Mouse (Mus musculus) forebrain, embryonic 10.5 days (tissue): ENCODE data around the gene Btbd9. TPM values are rescaled to one million over a fixed set of nuclear protein-coding genes. Genes with fewer than 3 reads are reported as not detected.
A peak's percentile ranks its signal among the peaks of the same experiment; 100 is the strongest.

Experiments
- DNase-seq: peaks from one replicate; pipeline ENCODE4 v3.0.0-alpha.2; 2017; ENCODE audit warnings: low spot score; ENCODE audit errors: extremely low spot score
- H3K27ac ChIP-seq: fragments of 300-500 bp; sonication (generic); 2 replicates; pipeline ENCODE4 v1.5.1; 2016; ENCODE audit warnings: mild to moderate bottlenecking
- H3K27me3 ChIP-seq: fragments of 300-500 bp; sonication (generic); 2 replicates; pipeline ENCODE4 v1.6.1; 2016; ENCODE audit warnings: mild to moderate bottlenecking; ENCODE audit not compliant: poor library complexity, severe bottlenecking
- H3K36me3 ChIP-seq: fragments of 300-500 bp; sonication (generic); replicated peaks from 2 replicates; pipeline ENCODE4 v1.6.1; 2016; ENCODE audit warnings: mild to moderate bottlenecking, moderate library complexity
- H3K4me1 ChIP-seq: fragments of 300-500 bp; sonication (generic); 2 replicates; pipeline ENCODE4 v1.6.1; 2016
- H3K4me3 ChIP-seq: fragments of 300-500 bp; sonication (generic); 2 replicates; pipeline ENCODE4 v1.5.1; 2016; ENCODE audit warnings: mild to moderate bottlenecking, moderate library complexity
- H3K9me3 ChIP-seq: fragments of 300-500 bp; sonication (generic); 2 replicates; pipeline ENCODE4 v1.6.1; 2016; ENCODE audit warnings: mild to moderate bottlenecking, moderate library complexity
- WGBS: fragments of 180-500 bp; shearing (Covaris S2); methylation state at CpG from one replicate; pipeline ENCODE4 v1.1.7; 2016; 5-methylcytosine and 5-hydroxymethylcytosine counted together
- polyA plus RNA-seq: library from polyadenylated mRNA; unstranded; fragments of >200 nt; fragmentation: Nextera tagmentation; extraction: Ambion mirVana; gene quantifications from 2 replicates; pipeline ENCODE4 v1.2.1, GENCODE M21; 2016

Gene Btbd9
- polyA plus RNA-seq, 1 experiment from 2014 or later = 57.8 TPM

DNA sequence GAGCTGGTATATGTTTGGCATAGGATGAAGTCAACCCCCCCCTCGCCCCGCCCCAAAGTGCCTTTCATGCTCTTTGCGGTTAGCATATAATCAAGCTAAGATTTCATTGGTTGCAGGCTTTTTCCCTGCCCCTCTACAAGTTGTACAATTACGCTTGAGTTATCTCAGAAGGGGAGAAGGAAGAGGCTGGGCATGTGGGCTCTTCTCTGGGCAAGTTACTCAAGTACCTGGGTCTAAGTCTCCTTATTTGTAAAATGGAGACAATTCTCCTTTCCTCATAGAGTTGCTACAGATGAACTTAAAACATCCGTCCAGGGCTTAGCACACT, 33.7 kb upstream of the Btbd9 start:
- WGBS = 97% methylated on average over 5 of the region's 5 CpGs
- H3K27ac ChIP-seq = no peak overlapping the region
- no peak for DNase-seq
- peaks cover 21% of the 10 kb centered on the region for H3K36me3 ChIP-seq
- H3K4me3 ChIP-seq = no peak overlapping the region
- H3K27me3 ChIP-seq = no peaks in the 10 kb centered on the region
- H3K9me3 ChIP-seq = no peaks in the 10 kb centered on the region
- H3K4me1 ChIP-seq = peaks cover 46% of the 10 kb centered on the region

- Histone ChIP-seq H3K4me1 (peaks cover 46% of the 10 kb centered on the region), H3K27me3 (no peaks in the 10 kb centered on the region), H3K4me3 (no peak overlapping the region), H3K9me3 (no peaks in the 10 kb centered on the region), H3K27ac (no peak overlapping the region), H3K36me3 (peaks cover 21% of the 10 kb centered on the region)
- WGBS = 94% methylated on average over 16 of the region's 16 CpGs
- no peak for DNase-seq
These were observed 33.2 kb upstream of the Btbd9 start for GRCm38 (mm10) chr17:30609305-30609979.

GRCm38 (mm10) chr17:30607909-30608495, 31.7 kb upstream of the Btbd9 start:
- peak overlapping the region; percentile 82 for H3K27ac ChIP-seq

DNA sequence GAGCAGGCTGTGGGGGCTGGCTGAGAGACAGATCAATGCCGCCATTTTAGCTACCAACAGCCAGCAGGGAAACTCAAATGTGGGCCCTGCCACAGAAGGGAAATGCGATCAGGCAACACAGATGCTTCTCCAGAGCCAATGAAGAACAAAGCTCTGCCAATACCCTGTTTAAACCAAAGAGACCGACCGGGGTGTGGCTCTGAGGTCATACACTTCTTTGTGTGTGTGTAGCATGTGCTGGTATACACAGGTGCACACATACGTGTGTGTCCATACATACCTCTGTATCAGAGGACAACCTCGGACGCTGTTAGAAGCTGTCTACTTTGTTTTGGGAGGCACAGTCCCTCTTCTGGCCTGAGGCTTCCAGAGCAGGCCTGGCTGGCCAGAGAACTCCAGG, 31.0 kb upstream of the Btbd9 start:
- WGBS = 89% methylated on average over 7 of the region's 7 CpGs
- 0 out of 2 replicates have a peak overlapping the region, but pooled peaks have one; percentile 7 for H3K4me3 ChIP-seq
- no peaks in the 10 kb centered on the region for H3K9me3 ChIP-seq
- peak overlapping the region; percentile 82 for H3K27ac ChIP-seq
- DNase-seq = no peak
- peaks cover 42% of the 10 kb centered on the region for H3K36me3 ChIP-seq
- peaks cover 46% of the 10 kb centered on the region for H3K4me1 ChIP-seq
- no peaks in the 10 kb centered on the region for H3K27me3 ChIP-seq

More at GRCm38 (mm10) chr17:30607909-30608495, 31.7 kb upstream of the Btbd9 start:
- WGBS = 53% methylated on average over 8 of the region's 8 CpGs
- Histone ChIP-seq H3K9me3 (no peaks in the 10 kb centered on the region), H3K4me1 (peaks cover 46% of the 10 kb centered on the region), H3K36me3 (peaks cover 35% of the 10 kb centered on the region), H3K4me3 (peak overlapping the region; percentile 7; the same call in 1 of the 2 replicates), H3K27me3 (no peaks in the 10 kb centered on the region)
- peak; percentile 34 for DNase-seq

- DNase-seq = no peak
- WGBS = 95% methylated on average over 8 of the region's 8 CpGs
These were observed 30.4 kb upstream of the Btbd9 start for GRCm38 (mm10) chr17:30606634-30607081.

DNA sequence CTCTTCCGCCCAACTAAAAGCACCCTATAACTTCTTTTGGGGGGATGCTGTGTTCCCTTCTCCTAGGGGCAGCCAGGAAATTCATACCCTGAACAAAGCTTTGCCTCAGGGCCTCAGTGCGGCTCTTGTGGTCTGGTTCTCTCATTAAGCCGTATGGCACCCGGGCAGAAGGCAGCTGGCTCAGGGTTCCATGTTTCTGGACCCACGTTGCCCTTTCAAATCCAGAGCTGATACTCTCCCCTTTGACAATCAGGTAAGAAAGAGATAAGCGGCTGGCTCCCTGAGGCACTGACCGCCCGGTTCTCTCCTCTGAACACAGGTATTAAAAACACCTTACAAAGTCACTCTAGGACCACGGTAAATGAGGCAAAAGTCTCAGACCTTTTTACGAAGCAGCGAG, 29.9 kb upstream of the Btbd9 start:
- Histone ChIP-seq H3K4me1 (peaks cover 40% of the 10 kb centered on the region), H3K9me3 (no peaks in the 10 kb centered on the region), H3K27me3 (no peaks in the 10 kb centered on the region), H3K36me3 (peaks cover 53% of the 10 kb centered on the region), H3K27ac (no peak overlapping the region), H3K4me3 (no peak overlapping the region)
- no peak for DNase-seq
- 93% methylated on average over 11 of the region's 11 CpGs for WGBS

More at GRCm38 (mm10) chr17:30606634-30607081, 30.4 kb upstream of the Btbd9 start:
- Histone ChIP-seq H3K27ac (peak overlapping the region; percentile 82; the same call in 1 of the 2 replicates), H3K36me3 (peaks cover 49% of the 10 kb centered on the region), H3K27me3 (no peaks in the 10 kb centered on the region), H3K4me3 (no peak overlapping the region), H3K9me3 (no peaks in the 10 kb centered on the region), H3K4me1 (peaks cover 44% of the 10 kb centered on the region)

- no peak for DNase-seq
- H3K4me3 ChIP-seq = no peak overlapping the region
- H3K4me1 ChIP-seq = peaks cover 31% of the 10 kb centered on the region
- H3K27me3 ChIP-seq = no peaks in the 10 kb centered on the region
- peaks cover 65% of the 10 kb centered on the region for H3K36me3 ChIP-seq
- no peak overlapping the region for H3K27ac ChIP-seq
- WGBS = 88% methylated on average over 5 of the region's 5 CpGs
- no peaks in the 10 kb centered on the region for H3K9me3 ChIP-seq
These were observed 28.7 kb upstream of the Btbd9 start for GRCm38 (mm10) chr17:30605001-30605400.

GRCm38 (mm10) chr17:30604296-30604695, 28.0 kb upstream of the Btbd9 start:
- no peak for DNase-seq

GRCm38 (mm10) chr17:30602175-30602574, 25.9 kb upstream of the Btbd9 start:
- Histone ChIP-seq H3K9me3 (peaks cover 4% of the 10 kb centered on the region), H3K36me3 (peaks cover 80% of the 10 kb centered on the region), H3K27ac (no peak overlapping the region), H3K27me3 (no peaks in the 10 kb centered on the region), H3K4me3 (no peak overlapping the region), H3K4me1 (peaks cover 3% of the 10 kb centered on the region)
- DNase-seq = no peak
- 94% methylated on average over 14 of the region's 14 CpGs for WGBS

More at GRCm38 (mm10) chr17:30604296-30604695, 28.0 kb upstream of the Btbd9 start:
- no peak overlapping the region for H3K27ac ChIP-seq
- WGBS = 94% methylated on average over 6 of the region's 6 CpGs
- peaks cover 25% of the 10 kb centered on the region for H3K4me1 ChIP-seq
- no peaks in the 10 kb centered on the region for H3K9me3 ChIP-seq
- no peak overlapping the region for H3K4me3 ChIP-seq
- H3K27me3 ChIP-seq = no peaks in the 10 kb centered on the region
- peaks cover 65% of the 10 kb centered on the region for H3K36me3 ChIP-seq

DNA sequence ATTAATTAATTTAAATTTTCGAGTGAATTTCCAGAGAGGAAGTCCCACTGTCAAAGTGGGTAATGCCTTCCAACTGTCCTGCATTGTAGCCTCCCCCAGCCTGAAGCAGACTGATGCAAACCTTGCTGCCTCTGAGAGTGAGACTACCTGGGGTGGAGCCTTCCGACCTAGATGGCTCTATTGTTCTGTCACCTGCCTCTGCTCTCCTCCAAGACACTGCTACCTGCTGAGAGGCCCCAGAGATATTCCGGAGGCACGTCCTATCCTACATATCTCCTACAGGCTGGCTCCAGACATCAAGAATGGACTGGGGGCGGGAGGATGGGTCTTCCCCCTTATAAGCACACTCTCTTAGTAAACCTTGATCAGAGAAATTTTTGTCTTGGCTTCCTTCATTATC, 22.0 kb upstream of the Btbd9 start:
- Histone ChIP-seq H3K36me3 (peaks cover 94% of the 10 kb centered on the region), H3K4me3 (no peak overlapping the region), H3K4me1 (peaks cover 9% of the 10 kb centered on the region), H3K27me3 (no peaks in the 10 kb centered on the region), H3K27ac (no peak overlapping the region), H3K9me3 (peaks cover 7% of the 10 kb centered on the region)
- no peak for DNase-seq
- WGBS = 79% methylated on average over 5 of the region's 5 CpGs

GRCm38 (mm10) chr17:30597786-30598185, 21.5 kb upstream of the Btbd9 start:
- no peak for DNase-seq
- Histone ChIP-seq H3K36me3 (peaks cover 94% of the 10 kb centered on the region), H3K9me3 (peaks cover 7% of the 10 kb centered on the region), H3K4me3 (no peak overlapping the region), H3K27me3 (no peaks in the 10 kb centered on the region), H3K4me1 (peaks cover 9% of the 10 kb centered on the region), H3K27ac (no peak overlapping the region)
- WGBS = 93% methylated on average over 9 of the region's 9 CpGs

DNA sequence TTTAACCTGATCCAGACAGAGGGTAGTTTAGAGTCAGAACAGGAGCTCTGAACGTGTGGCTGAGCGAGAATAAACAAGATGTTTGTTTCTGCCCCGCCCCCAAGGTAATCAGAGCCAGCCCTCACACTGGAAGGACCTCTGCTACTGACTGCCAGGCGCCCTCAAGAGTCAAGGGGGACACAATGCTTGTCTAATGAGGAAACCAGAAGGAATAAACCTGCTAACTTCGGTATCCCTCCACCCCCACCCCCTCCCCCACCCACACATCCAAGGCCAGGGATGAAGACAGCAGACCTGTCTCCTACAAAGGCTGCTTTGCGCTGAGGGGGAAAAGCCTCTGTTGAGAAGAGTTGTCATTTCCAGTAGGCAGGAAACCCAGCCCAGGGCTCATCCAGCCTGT, 18.6 kb upstream of the Btbd9 start:
- Histone ChIP-seq H3K4me1 (peaks cover 19% of the 10 kb centered on the region), H3K4me3 (no peak overlapping the region), H3K36me3 (peaks cover 78% of the 10 kb centered on the region), H3K27ac (no peak overlapping the region), H3K9me3 (peaks cover 7% of the 10 kb centered on the region), H3K27me3 (no peaks in the 10 kb centered on the region)
- WGBS = 63% methylated on average over 6 of the region's 6 CpGs
- DNase-seq = no peak

GRCm38 (mm10) chr17:30594407-30594806, 18.1 kb upstream of the Btbd9 start:
- peaks cover 74% of the 10 kb centered on the region for H3K36me3 ChIP-seq

More at GRCm38 (mm10) chr17:30594407-30594806, 18.1 kb upstream of the Btbd9 start:
- Histone ChIP-seq H3K9me3 (peaks cover 7% of the 10 kb centered on the region), H3K4me1 (peaks cover 19% of the 10 kb centered on the region), H3K27ac (no peak overlapping the region), H3K4me3 (no peak overlapping the region), H3K27me3 (no peaks in the 10 kb centered on the region)
- 60% methylated on average over 5 of the region's 5 CpGs for WGBS
- no peak for DNase-seq
